Mouse (Mus musculus): ENCODE measurements around the gene Fblim1.

DNA sequence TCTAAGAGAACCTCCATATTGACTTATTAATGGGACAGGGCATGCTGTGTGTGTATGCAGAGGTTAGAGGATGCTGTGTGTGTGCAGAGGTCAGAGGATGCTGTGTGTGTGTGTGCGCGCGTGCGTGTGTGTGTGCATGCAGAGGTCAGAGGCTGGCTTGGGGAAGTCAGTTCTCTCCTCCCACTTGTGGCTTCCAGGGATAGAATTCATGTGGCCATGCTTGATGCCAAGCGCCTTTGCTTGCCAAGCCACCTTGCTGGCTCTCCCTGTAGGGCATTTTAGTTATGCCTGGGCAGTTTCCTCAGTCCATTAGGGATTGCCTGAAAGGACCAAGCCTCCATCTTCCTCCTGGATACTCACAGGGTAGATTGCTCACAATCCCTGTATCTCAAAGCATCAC lies 30.8 kb upstream of the Fblim1 start:
- TF ChIP-seq CTCF (conservative IDR thresholded peaks at IDR 0.05; ENCODE audit: low read length) (no peak), POU5F1 (IDR thresholded peaks at IDR 0.05; ENCODE audit: borderline replicate concordance, low read length) (no peak)

All from E14TG2a.4 (cell line).